Mouse (Mus musculus) E14TG2a.4 (cell line): ENCODE data around the gene Kif26b.

ENCODE experiments used
- CTCF ChIP-seq: conservative IDR thresholded peaks from 2 replicates; pipeline ENCODE4 v1.5.1; 2014; ENCODE audit warnings: low read length
- POU5F1 ChIP-seq: IDR thresholded peaks from 2 replicates; pipeline ENCODE4 v1.6.1; 2014; ENCODE audit warnings: low read length, borderline replicate concordance

DNA sequence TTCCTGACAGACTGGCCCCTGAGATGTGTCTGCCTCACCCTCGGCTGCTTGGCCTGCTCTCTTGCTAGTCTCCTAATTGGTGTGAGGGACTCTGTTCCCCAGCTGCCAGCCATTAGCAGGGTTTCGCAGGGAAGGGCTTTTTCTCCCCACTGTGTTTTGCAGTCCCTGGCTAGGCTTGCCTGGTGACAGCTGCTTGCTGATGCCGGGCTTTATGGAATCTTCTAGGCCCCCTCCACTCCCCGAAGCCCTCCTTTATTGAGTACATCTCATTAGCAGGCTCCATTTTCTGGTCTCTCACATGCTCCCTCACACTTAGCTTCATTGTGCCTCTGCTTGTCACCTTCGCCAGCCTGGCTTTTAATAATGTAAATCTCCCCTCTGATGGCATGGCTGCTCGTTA lies 327.0 kb downstream of the Kif26b start:
- TF ChIP-seq CTCF (no peak), POU5F1 (no peak)
